Mouse (Mus musculus) neutrophil, adult 59 days (primary cell): ENCODE measurements around the gene Olfr531. TPM values are rescaled to one million over a fixed set of nuclear protein-coding genes. Genes with fewer than 3 reads are reported as not detected.

Source experiments
- total RNA-seq, 2 experiments: library from RNA; stranded (reverse); gene quantifications; 1 replicate in 1 of 2; 2 replicates in 1 of 2; pipeline ENCODE4 v1.2.4; 2023

The Olfr531 gene
- total RNA-seq, result not detected

GRCm38 (mm10) chr7:140402818-140403217 lies at the start of gene Olfr531:
TSS of gene Olfr531 (minus strand) at chr7:140402918.

GRCm38 (mm10) chr7:140421539-140421938 lies 18.8 kb upstream of the Olfr531 start, which contains the start of gene Olfr532:
TSS of gene Olfr532 (minus strand) at chr7:140421639.

GRCm38 (mm10) chr7:140376231-140376630 lies 26.5 kb downstream of the Olfr531 start, which contains the start of gene Olfr530:
TSS of gene Olfr530 (minus strand) at chr7:140376331.

GRCm38 (mm10) chr7:140361571-140361970 lies 41.1 kb downstream of the Olfr531 start, which contains the start of gene Olfr60:
TSS of gene Olfr60 (minus strand) at chr7:140361671.

Other genes starting within 250 kb of the Olfr531 start
- gene Sprn, start 248.0 kb downstream of the Olfr531 start, total RNA-seq, result not detected
- not detected for gene Olfr522, start 238.2 kb downstream of the Olfr531 start, total RNA-seq
- not detected for gene Olfr523, start 229.7 kb downstream of the Olfr531 start, total RNA-seq
- gene Olfr524, start 197.0 kb downstream of the Olfr531 start, total RNA-seq, result not detected
- gene Cd163l1, start 184.7 kb downstream of the Olfr531 start, total RNA-seq, result not detected
- gene 5830411N06Rik, start 155.6 kb downstream of the Olfr531 start, total RNA-seq, result under 1 TPM in 1 of 2 experiments, not detected in 1; 0.11 TPM
- gene Olfr525, start 82.1 kb downstream of the Olfr531 start, total RNA-seq, result not detected
- not detected for gene Olfr527, start 68.9 kb downstream of the Olfr531 start, total RNA-seq
- not detected for gene Olfr60, start 41.2 kb downstream of the Olfr531 start, total RNA-seq
- gene Olfr530, start 26.6 kb downstream of the Olfr531 start, total RNA-seq, result not detected
- not detected for gene Olfr532, start 18.7 kb upstream of the Olfr531 start, total RNA-seq
- not detected for gene Olfr533, start 60.5 kb upstream of the Olfr531 start, total RNA-seq
- gene Olfr535, start 81.3 kb upstream of the Olfr531 start, total RNA-seq, result not detected
- gene Olfr536, start 104.5 kb upstream of the Olfr531 start, total RNA-seq, result not detected
- not detected for gene Olfr538, start 165.0 kb upstream of the Olfr531 start, total RNA-seq
- gene Olfr46, start 198.4 kb upstream of the Olfr531 start, total RNA-seq, result not detected
- not detected for gene Olfr61, start 226.1 kb upstream of the Olfr531 start, total RNA-seq
- not detected for gene Olfr53, start 243.5 kb upstream of the Olfr531 start, total RNA-seq